10 mouse cellular contexts compared by ENCODE assay signal in the genomic region with DNA sequence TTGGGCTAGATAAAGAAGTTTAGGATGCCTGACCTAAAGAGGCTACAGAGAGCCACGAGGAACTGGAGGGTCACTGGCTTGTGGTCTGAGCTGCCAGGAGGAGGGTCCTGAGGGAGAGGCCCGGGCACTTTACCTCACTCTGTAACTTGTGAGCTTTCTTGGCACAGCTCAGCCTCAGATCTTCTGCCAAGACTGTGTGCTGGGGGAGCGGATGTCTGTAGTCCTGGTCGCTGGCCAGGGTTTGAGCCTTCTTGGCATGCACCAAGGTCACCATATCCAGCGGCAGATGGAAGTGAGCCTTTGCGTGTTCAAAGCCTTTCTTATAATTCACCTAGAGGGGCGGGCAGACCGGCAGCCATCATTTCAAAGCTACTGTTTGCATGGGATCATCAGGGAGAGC. TPM values are rescaled to one million over a fixed set of nuclear protein-coding genes. Genes with fewer than 3 reads are reported as not detected.
A peak's percentile ranks its signal among the peaks of the same experiment; 100 is the strongest.
DNase-seq lines count a peak whose midpoint lies in the region; ATAC-seq lines count a peak whose summit lies in the region.
"Had no signal": no experiment of that assay in that cellular context is flagged by ENCODE, and none has a peak within 500 bp of the region (broad histone marks: within the 10 kb centered on the region; RNA-seq: fewer than 3 reads in every experiment).

No protein-coding gene starts in this region.

- intact Hi-C loops in heart, postnatal 14 days (cut with DNase I): no loop called here

- H3K27me3 ChIP-seq in forebrain, embryonic 14.5 days (replicated peaks; ENCODE audit: control insufficient read depth, insufficient read depth, low read length): no peaks in the 10 kb centered on the region
- H3K27me3 ChIP-seq in forebrain, embryonic 11.5 days (ENCODE audit: control insufficient read depth, insufficient read depth, low read length): 0 out of 2 replicates have a peak, but pooled peaks cover 2% of the 10 kb centered on the region

- H3K36me3 ChIP-seq in forebrain, embryonic 14.5 days (ENCODE audit: control insufficient read depth, insufficient read depth, low read length): no peaks in the 10 kb centered on the region
- no peaks in the 10 kb centered on the region for H3K36me3 ChIP-seq in forebrain, embryonic 11.5 days (ENCODE audit: control insufficient read depth, insufficient read depth, low read length)
- H3K36me3 ChIP-seq: limb, embryonic 13.5 days; neural tube, embryonic 13.5 days had no signal

- WGBS in forebrain, embryonic 14.5 days: 57% methylated on average over 8 of the region's 8 CpGs
- WGBS in forebrain, embryonic 11.5 days: 90% methylated on average over 8 of the region's 8 CpGs

- H3K4me3 ChIP-seq in forebrain, embryonic 14.5 days (ENCODE audit: low read depth, low read length): no peak overlapping the region
- no peak overlapping the region for H3K4me3 ChIP-seq in forebrain, embryonic 11.5 days (ENCODE audit: low read depth, low read length)
- H3K4me3 ChIP-seq: limb, embryonic 13.5 days; neural tube, embryonic 13.5 days had no signal

- no peak for ATAC-seq in forebrain, embryonic 14.5 days
- ATAC-seq in forebrain, embryonic 11.5 days (replicated peaks; ENCODE audit: low FRiP score): no peak

- no peaks in the 10 kb centered on the region for H3K9me3 ChIP-seq in forebrain, embryonic 14.5 days (replicated peaks; ENCODE audit: control insufficient read depth, low read length)
- no peaks in the 10 kb centered on the region for H3K9me3 ChIP-seq in forebrain, embryonic 11.5 days (ENCODE audit: control insufficient read depth, low read length)
- H3K9me3 ChIP-seq: limb, embryonic 13.5 days; neural tube, embryonic 13.5 days had no signal

- peak; percentile 66 for DNase-seq in forebrain, embryonic 14.5 days (ENCODE audit: low spot score)
- DNase-seq in forebrain, embryonic 11.5 days (ENCODE audit: low spot score): no peak
- peak; percentile 74 to 76 for DNase-seq in right cerebral cortex, postnatal 10 days (ENCODE audit: low spot score in 2 of 2)
- no peak for DNase-seq in right cerebral cortex, postnatal 25 days
- DNase-seq in heart, postnatal 14 days: peak; percentile 68 to 76
- peak; percentile 77 for DNase-seq in testis, postnatal 14 days (ENCODE audit: low spot score)
- DNase-seq in B cell, adult 2 months: no peak
- DNase-seq in embryo, embryonic 10 days (ENCODE audit: low spot score): no peak

- H3K4me2 ChIP-seq in forebrain, embryonic 14.5 days (ENCODE audit: low read length): no peak overlapping the region
- H3K4me2 ChIP-seq in forebrain, embryonic 11.5 days (ENCODE audit: low read depth, low read length, severe bottlenecking): no peak overlapping the region
- H3K4me2 ChIP-seq: limb, embryonic 13.5 days; neural tube, embryonic 13.5 days had no signal

- no peak overlapping the region for H3K27ac ChIP-seq in forebrain, embryonic 14.5 days (ENCODE audit: low read depth, low read length)
- no peak overlapping the region for H3K27ac ChIP-seq in forebrain, embryonic 11.5 days (ENCODE audit: low read depth, low read length)
- H3K27ac ChIP-seq: limb, embryonic 13.5 days; neural tube, embryonic 13.5 days had no signal

- peaks cover 23% of the 10 kb centered on the region for H3K4me1 ChIP-seq in forebrain, embryonic 14.5 days (ENCODE audit: control insufficient read depth, insufficient read depth, low read length)
- peaks cover 11% of the 10 kb centered on the region for H3K4me1 ChIP-seq in forebrain, embryonic 11.5 days (replicated peaks; ENCODE audit: control insufficient read depth, insufficient read depth, low read length)

- no peak overlapping the region for H3K9ac ChIP-seq in forebrain, embryonic 14.5 days (ENCODE audit: low read length)
- no peak overlapping the region for H3K9ac ChIP-seq in forebrain, embryonic 11.5 days (ENCODE audit: low read length)
- H3K9ac ChIP-seq: limb, embryonic 13.5 days; neural tube, embryonic 13.5 days had no signal

RNA-seq across cellular contexts. Expression of a gene that starts 47.8 kb away (rescaled TPM):
- 0.14 and 0.55 TPM in 2 replicates for polyA plus RNA-seq in forebrain, embryonic 14.5 days (2014; fragmentation: Nextera tagmentation; extraction: Ambion mirVana)
- 0.17 and 0.20 TPM in 2 replicates for polyA plus RNA-seq in forebrain, embryonic 11.5 days (2014; fragmentation: Nextera tagmentation; extraction: Ambion mirVana)
- total RNA-seq in heart, postnatal 14 days (2021): 100 to 1,000 TPM; 219 to 250 TPM

RNA-seq across cellular contexts. Expression of a gene that starts 54.9 kb away (rescaled TPM):
- 13.1 and 17.4 TPM in 2 replicates for polyA plus RNA-seq in forebrain, embryonic 14.5 days (2014; fragmentation: Nextera tagmentation; extraction: Ambion mirVana)
- polyA plus RNA-seq in forebrain, embryonic 11.5 days (2014; fragmentation: Nextera tagmentation; extraction: Ambion mirVana): 17.4 and 19.6 TPM in 2 replicates
- 10 to 100 TPM; 16.3 to 17.6 TPM for total RNA-seq in heart, postnatal 14 days (2021)

RNA-seq across cellular contexts. Expression of a gene that starts 55.1 kb away (rescaled TPM):
- polyA plus RNA-seq in forebrain, embryonic 14.5 days (2014; fragmentation: Nextera tagmentation; extraction: Ambion mirVana): 0.06 and 0.16 TPM in 2 replicates
- polyA plus RNA-seq in forebrain, embryonic 11.5 days (2014; fragmentation: Nextera tagmentation; extraction: Ambion mirVana): not detected in 2 replicates
- not detected for total RNA-seq in heart, postnatal 14 days (2021)

Comparison
In these comparisons a context has a peak if more than half of its experiments do, and no peak if none do; other contexts are left out.
1. DNase-seq: peak in forebrain, embryonic 14.5 days (single experiment), right cerebral cortex, postnatal 10 days (2 of 2), heart, postnatal 14 days (2 of 2) and testis, postnatal 14 days (single experiment); none in forebrain, embryonic 11.5 days (single experiment), right cerebral cortex, postnatal 25 days (single experiment), B cell, adult 2 months (0 of 2) and embryo, embryonic 10 days (single experiment).